Mouse (Mus musculus): ENCODE results near the gene Tnfrsf25. TPM values are rescaled to one million over a fixed set of nuclear protein-coding genes. Genes with fewer than 3 reads are reported as not detected.

The Tnfrsf25 gene
- polyA plus RNA-seq, 1 experiment from 2014 or later, result 1.5 TPM

DNA sequence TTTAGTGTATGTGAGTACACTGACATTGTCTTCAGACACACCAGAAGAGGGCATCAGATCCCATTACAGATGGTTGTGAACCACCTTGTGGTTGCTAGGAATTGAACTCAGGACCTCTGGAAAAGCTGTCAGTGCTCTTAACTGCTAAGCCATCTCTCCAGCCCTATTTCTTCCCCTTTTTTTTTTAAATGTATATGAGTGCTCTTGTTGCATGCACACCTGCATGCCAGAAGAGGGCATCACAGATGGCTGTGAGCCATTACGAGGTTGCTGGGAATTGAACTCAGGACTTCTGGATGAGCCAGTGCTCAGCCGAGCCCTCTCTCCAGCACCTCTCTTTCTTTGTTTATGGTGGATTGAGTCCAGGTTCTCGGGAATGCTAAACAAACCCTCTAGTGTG is 6.2 kb upstream of the Tnfrsf25 start:
- ATAC-seq (ENCODE audit: borderline replicate concordance, extremely low read depth, low FRiP score, low TSS enrichment), result no peak
- H3K9me3 ChIP-seq, result no peaks in the 10 kb centered on the region
- H3K9ac ChIP-seq, result no peak overlapping the region
- H3K27ac ChIP-seq, result no peak overlapping the region
- H3K4me2 ChIP-seq, result no peak overlapping the region
- H3K36me3 ChIP-seq, result peaks cover 67% of the 10 kb centered on the region
- WGBS, result 49% methylated on average over 3 of the region's 3 CpGs
- peaks cover 5% of the 10 kb centered on the region for H3K27me3 ChIP-seq
- H3K4me1 ChIP-seq, result peaks cover 24% of the 10 kb centered on the region
- no peak overlapping the region for H3K4me3 ChIP-seq

GRCm38 (mm10) chr4:152110689-152111088 is 5.0 kb upstream of the Tnfrsf25 start:
- Histone ChIP-seq H3K4me2 (no peak overlapping the region), H3K9me3 (no peaks in the 10 kb centered on the region), H3K9ac (no peak overlapping the region), H3K36me3 (peaks cover 69% of the 10 kb centered on the region), H3K4me3 (no peak overlapping the region), H3K27me3 (peaks cover 17% of the 10 kb centered on the region), H3K4me1 (peaks cover 35% of the 10 kb centered on the region), H3K27ac (no peak overlapping the region)
- ATAC-seq (ENCODE audit: borderline replicate concordance, extremely low read depth, low FRiP score, low TSS enrichment), result no peak
- 79% methylated on average over 4 of the region's 4 CpGs for WGBS

GRCm38 (mm10) chr4:152112329-152112728 is 3.4 kb upstream of the Tnfrsf25 start:
- no peak for ATAC-seq (ENCODE audit: borderline replicate concordance, extremely low read depth, low FRiP score, low TSS enrichment)
- Histone ChIP-seq H3K4me2 (no peak overlapping the region), H3K36me3 (peaks cover 63% of the 10 kb centered on the region), H3K27ac (no peak overlapping the region), H3K9ac (no peak overlapping the region), H3K4me1 (peaks cover 34% of the 10 kb centered on the region), H3K27me3 (peaks cover 31% of the 10 kb centered on the region), H3K4me3 (no peak overlapping the region), H3K9me3 (no peaks in the 10 kb centered on the region)
- WGBS, result 78% methylated on average over 9 of the region's 9 CpGs

DNA sequence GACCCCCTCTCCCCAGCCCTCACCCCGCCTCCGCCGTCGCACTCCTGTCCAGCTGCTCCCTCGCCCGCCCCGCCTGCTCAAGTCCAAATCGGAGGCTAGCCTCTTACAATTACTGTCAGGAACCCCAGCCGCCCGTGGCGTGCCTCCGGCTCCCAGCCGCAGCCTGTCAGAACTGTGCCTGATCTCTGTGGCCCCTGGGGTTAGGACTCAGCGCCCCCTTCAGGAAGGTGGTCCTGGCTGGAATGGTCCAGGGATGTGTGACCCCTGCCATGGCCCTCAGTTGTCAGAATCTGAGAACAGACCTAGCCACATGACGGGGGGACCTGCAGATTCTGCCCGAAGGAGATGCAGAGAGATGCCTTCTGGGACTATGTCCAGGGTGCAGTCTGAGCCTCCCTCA is 1.7 kb upstream of the Tnfrsf25 start:
- H3K36me3 ChIP-seq, result peaks cover 54% of the 10 kb centered on the region
- H3K4me2 ChIP-seq, result no peak overlapping the region
- H3K9me3 ChIP-seq, result no peaks in the 10 kb centered on the region
- H3K27ac ChIP-seq, result no peak overlapping the region
- ATAC-seq (ENCODE audit: borderline replicate concordance, extremely low read depth, low FRiP score, low TSS enrichment), result no peak
- peaks cover 17% of the 10 kb centered on the region for H3K4me1 ChIP-seq
- H3K4me3 ChIP-seq, result no peak overlapping the region
- H3K27me3 ChIP-seq, result peaks cover 48% of the 10 kb centered on the region
- H3K9ac ChIP-seq, result no peak overlapping the region
- 72% methylated on average over 16 of the region's 16 CpGs for WGBS

DNA sequence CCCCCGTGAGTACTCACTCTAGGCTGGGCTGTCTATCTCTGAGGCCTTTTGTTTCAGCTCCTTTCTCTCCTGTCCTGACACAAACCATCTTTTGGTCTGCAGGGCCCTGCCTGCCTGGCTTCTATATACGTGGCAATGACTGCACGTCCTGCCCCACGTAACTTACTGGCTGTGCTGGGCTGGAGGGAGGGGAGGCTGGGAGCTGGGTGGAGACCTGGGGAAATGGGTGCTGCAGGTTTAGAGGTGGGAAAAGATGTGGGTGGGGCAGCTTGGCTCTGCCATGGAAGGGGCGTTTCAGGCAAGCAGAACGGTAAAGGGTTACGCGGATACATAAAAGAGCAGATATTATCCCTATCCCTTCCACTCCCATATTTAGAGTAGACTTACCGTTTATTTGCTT is 1.8 kb downstream of the Tnfrsf25 start:
- H3K4me2 ChIP-seq, result no peak overlapping the region
- no peak overlapping the region for H3K4me3 ChIP-seq
- H3K4me1 ChIP-seq, result peaks cover 38% of the 10 kb centered on the region
- ATAC-seq (ENCODE audit: borderline replicate concordance, extremely low read depth, low FRiP score, low TSS enrichment), result no peak
- no peak overlapping the region for H3K27ac ChIP-seq
- 57% methylated on average over 9 of the region's 9 CpGs for WGBS
- peaks cover 27% of the 10 kb centered on the region for H3K36me3 ChIP-seq
- no peaks in the 10 kb centered on the region for H3K9me3 ChIP-seq
- no peak overlapping the region for H3K9ac ChIP-seq
- H3K27me3 ChIP-seq, result peaks cover 83% of the 10 kb centered on the region

DNA sequence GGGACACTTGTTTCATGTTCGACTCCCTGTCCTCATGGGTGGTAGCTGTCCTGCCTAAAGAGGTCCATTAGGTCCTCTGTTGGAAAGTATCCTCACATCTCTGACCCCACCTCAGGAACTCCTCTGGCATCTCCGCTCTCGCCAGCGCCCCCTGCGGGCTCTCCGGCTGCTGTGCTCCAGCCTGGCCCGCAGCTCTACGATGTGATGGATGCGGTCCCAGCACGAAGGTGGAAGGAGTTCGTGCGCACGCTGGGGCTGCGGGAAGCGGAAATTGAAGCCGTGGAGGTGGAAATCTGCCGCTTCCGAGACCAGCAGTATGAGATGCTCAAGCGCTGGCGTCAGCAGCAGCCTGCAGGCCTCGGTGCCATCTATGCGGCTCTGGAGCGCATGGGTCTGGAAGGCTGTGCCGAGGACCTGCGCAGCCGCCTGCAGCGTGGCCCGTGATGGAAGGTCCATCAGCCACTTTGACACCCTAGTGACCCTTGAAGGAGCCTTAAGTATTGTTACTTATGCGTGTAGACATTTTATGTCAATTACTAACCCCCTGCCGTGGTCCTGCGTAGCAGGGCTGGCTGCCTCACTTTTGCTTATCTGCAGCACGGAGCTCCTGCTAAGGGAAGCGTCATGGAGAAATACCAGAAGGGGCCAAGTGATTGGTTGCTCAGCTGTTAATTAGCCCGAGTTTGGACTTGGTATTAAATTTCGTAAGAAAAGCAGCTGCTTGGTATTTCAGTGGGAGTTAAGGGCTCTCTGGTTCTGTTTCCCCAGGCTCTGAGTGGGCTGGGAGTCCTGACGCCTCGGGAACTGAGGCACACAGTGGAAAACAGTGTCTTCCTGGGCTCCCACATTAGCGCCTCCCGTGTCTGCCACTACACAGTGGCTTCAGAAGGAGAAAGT is 3.9 kb downstream of the Tnfrsf25 start:
- Histone ChIP-seq H3K4me1 (peaks cover 37% of the 10 kb centered on the region), H3K4me2 (peak overlapping the region; percentile 23; the same call in 1 of the 2 replicates), H3K9me3 (no peaks in the 10 kb centered on the region), H3K9ac (no peak overlapping the region), H3K27me3 (peaks cover 96% of the 10 kb centered on the region), H3K4me3 (no peak overlapping the region), H3K36me3 (peaks cover 5% of the 10 kb centered on the region; the same call in 1 of the 2 replicates), H3K27ac (no peak overlapping the region)
- ATAC-seq (ENCODE audit: borderline replicate concordance, extremely low read depth, low FRiP score, low TSS enrichment), result no peak
- 9% methylated on average over 39 of the region's 39 CpGs for WGBS

DNA sequence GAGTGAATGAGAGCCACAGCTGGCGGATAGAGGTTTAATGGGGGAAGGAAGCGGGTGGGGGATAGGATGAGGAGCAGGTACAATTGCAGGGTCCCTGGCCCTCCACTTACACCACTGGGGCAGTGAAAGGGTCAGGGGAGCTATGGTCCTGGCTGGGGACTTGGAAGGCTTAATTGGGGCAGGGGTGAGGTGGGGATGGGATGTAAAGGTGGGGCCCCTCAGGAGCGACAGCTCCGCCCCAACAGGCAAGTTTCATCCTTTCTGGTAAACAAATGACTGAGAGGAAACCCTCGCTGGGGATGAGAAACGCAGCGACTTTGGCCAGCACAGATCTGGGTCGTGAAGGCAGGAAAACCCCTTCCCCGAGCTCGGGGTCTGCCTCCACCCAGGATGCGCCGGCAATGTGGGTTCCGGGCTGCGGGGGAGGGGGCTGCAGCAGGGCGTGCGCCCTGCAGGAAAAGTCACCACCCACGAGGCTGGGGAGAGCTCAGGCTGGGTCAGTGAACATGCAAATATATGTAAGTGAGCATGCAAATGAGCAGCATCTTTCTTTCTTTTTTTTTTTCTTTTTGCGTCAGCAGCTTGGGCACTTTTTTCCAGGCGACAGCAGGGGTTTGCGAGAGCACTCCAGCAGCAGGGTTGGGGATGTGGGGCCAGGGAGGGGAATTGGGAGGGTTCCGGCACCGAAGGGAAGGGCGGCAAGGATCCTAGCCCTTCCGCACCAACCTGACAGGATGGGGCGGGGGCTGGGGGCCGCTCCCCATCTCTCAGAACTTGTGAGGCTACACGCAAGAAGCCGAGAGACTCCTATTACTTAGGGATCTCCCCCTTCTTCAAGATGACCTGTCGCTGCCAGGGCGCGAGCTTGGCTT is 4.8 kb downstream of the Tnfrsf25 start:
- H3K4me1 ChIP-seq, result peaks cover 34% of the 10 kb centered on the region
- no peak overlapping the region for H3K27ac ChIP-seq
- 2% methylated on average over 31 of the region's 31 CpGs for WGBS
- ATAC-seq (ENCODE audit: borderline replicate concordance, extremely low read depth, low FRiP score, low TSS enrichment), result no peak
- peaks cover 96% of the 10 kb centered on the region for H3K27me3 ChIP-seq
- H3K4me2 ChIP-seq, result peak overlapping the region; percentile 36
- peak overlapping the region; percentile 20; the same call in 1 of the 2 replicates for H3K4me3 ChIP-seq
- H3K9ac ChIP-seq, result no peak overlapping the region
- no peaks in the 10 kb centered on the region for H3K9me3 ChIP-seq
- H3K36me3 ChIP-seq, result no peaks in the 10 kb centered on the region

DNA sequence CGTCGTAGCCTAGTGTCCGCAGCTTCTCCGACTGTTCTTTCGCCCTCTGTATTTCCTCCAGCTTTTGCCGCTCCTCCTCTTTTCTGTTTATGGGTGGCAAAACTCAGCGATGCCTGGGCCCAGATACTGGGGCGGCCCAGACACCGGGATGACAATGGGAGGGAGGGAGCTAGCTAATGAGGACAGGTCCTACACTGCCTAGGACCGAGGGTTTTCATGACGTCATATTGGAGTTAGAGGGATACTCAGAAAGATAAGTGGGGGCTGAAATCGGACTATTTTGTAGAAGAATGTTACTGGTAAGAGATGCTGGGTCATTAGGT is 5.4 kb downstream of the Tnfrsf25 start:
- H3K9me3 ChIP-seq, result no peaks in the 10 kb centered on the region
- no peak overlapping the region; the same call in 1 of the 2 replicates for H3K4me3 ChIP-seq
- ATAC-seq (ENCODE audit: borderline replicate concordance, extremely low read depth, low FRiP score, low TSS enrichment), result no peak
- peaks cover 97% of the 10 kb centered on the region for H3K27me3 ChIP-seq
- H3K9ac ChIP-seq, result no peak overlapping the region
- no peak overlapping the region for H3K27ac ChIP-seq
- WGBS, result 3% methylated on average over 12 of the region's 12 CpGs
- H3K36me3 ChIP-seq, result no peaks in the 10 kb centered on the region
- peak overlapping the region; percentile 36 for H3K4me2 ChIP-seq
- peaks cover 34% of the 10 kb centered on the region for H3K4me1 ChIP-seq

DNA sequence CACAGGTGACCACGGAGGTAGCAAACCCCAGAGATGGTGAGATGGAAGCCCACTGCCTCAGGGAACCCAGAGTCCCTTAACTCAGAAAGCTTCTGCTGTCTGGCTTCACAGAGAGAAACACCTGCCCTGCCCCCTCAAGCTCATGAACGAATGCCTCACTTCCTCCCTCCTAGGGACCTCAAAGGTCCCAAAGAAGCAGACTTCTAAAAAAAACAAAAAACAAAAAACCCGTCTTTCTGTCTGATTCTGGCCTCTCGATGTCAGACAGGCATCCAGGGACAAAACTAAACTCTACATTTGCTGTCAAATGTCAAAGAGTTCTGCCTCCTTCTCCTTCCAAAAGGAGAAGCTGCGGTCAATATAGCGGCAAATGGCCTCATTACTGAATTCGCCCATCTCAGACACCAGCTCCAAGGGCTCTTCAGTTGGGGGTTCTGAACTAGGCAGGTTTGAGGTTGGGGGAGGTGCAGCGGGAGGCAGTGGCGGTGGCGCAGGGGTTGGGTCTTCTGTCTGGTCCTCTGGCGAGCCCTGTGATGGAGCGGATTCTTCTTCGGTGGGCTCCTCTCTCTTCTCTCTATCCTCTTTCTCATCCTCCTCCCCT is 8.7 kb downstream of the Tnfrsf25 start:
- no peak for ATAC-seq (ENCODE audit: borderline replicate concordance, extremely low read depth, low FRiP score, low TSS enrichment)
- H3K9ac ChIP-seq, result no peak overlapping the region
- H3K36me3 ChIP-seq, result no peaks in the 10 kb centered on the region
- no peaks in the 10 kb centered on the region for H3K9me3 ChIP-seq
- 23% methylated on average over 13 of the region's 13 CpGs for WGBS
- no peak overlapping the region for H3K4me2 ChIP-seq
- no peak overlapping the region for H3K27ac ChIP-seq
- no peak overlapping the region for H3K4me3 ChIP-seq
- peaks cover 99% of the 10 kb centered on the region for H3K27me3 ChIP-seq
- H3K4me1 ChIP-seq, result peaks cover 36% of the 10 kb centered on the region

GRCm38 (mm10) chr4:152125161-152126025 is 9.7 kb downstream of the Tnfrsf25 start:
- Histone ChIP-seq H3K36me3 (no peaks in the 10 kb centered on the region), H3K27ac (no peak overlapping the region), H3K4me3 (peak overlapping the region; percentile 18), H3K4me1 (peaks cover 34% of the 10 kb centered on the region), H3K9ac (no peak overlapping the region), H3K27me3 (peaks cover 99% of the 10 kb centered on the region), H3K4me2 (peak overlapping the region; percentile 34), H3K9me3 (no peaks in the 10 kb centered on the region)
- no peak for ATAC-seq (ENCODE audit: borderline replicate concordance, extremely low read depth, low FRiP score, low TSS enrichment)
- 24% methylated on average over 56 of the region's 56 CpGs for WGBS
